Mouse (Mus musculus): ENCODE data around the gene Vgll4.

DNA sequence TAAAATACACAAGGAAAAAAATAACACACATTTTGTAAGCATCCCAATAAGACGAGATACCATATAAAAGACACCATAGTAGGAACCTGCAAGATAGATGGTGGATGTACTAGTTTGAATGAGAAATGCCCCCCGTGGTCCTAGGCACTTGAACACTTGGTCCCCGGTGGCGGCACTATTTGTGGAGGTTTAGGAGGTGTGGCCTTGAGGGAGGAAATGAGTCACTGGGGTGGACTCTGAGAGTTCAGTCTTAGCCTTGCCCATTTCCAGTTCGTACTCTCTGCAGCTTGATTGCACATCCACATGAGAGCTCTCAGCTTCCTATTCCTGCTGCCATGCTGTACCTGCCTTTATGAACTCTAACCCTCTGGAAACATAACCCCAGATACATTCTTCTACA, 15.3 kb downstream of the Vgll4 start:
- TF ChIP-seq CHD2 (IDR thresholded peaks at IDR 0.05; ENCODE audit: low read depth, low read length) = no peak
- no peak for TF ChIP-seq HCFC1 (IDR thresholded peaks at IDR 0.05; ENCODE audit: borderline replicate concordance, insufficient read depth, low read length)
- TF ChIP-seq ZNF384 (IDR thresholded peaks at IDR 0.05; ENCODE audit: low read depth, low read length) = no peak
- no peak for TF ChIP-seq ZC3H11A (IDR thresholded peaks at IDR 0.05; ENCODE audit: borderline replicate concordance, low read depth, low read length)
